Mouse (Mus musculus): ENCODE results near the gene Rhou. TPM values are rescaled to one million over a fixed set of nuclear protein-coding genes. Genes with fewer than 3 reads are reported as not detected.
"Not testable (repeated sequence)": the region's sequence is repeated elsewhere in the genome, so short reads cannot be mapped to it uniquely, and the experiment has no call there.

Rhou gene
- total RNA-seq (2014; rRNA removed) = 41.1 and 52.5 TPM in 2 replicates
- polyA plus RNA-seq (2015; fragmentation: Nextera tagmentation; extraction: Ambion mirVana) = 7.6 and 10.5 TPM in 2 replicates

- under 1% methylated on average over 33 of the region's 58 CpGs for WGBS
These were observed at the start of gene Rhou for GRCm38 (mm10) chr8:123653308-123653993. Gene Rhou, plus strand, starts transcription at chr8:123653929.

GRCm38 (mm10) chr8:123612652-123613051 is 41.1 kb upstream of the Rhou start:
- H3K4me1 ChIP-seq (ENCODE audit: insufficient read depth); H3K9ac ChIP-seq; ATAC-seq; H3K27ac ChIP-seq (ENCODE audit: low read depth, low read length); H3K27me3 ChIP-seq (ENCODE audit: insufficient read depth, low read length); H3K36me3 ChIP-seq (ENCODE audit: insufficient read depth); H3K9me3 ChIP-seq (ENCODE audit: low read length); H3K4me2 ChIP-seq (ENCODE audit: low read depth); H3K4me3 ChIP-seq (ENCODE audit: low read depth, low read length); DNase-seq: not testable (repeated sequence)
- no CpG with 5 or more reads among the region's 5 CpGs for WGBS

More at GRCm38 (mm10) chr8:123653308-123653993, at the start of gene Rhou:
- DNase-seq (peak; percentile 93), ATAC-seq (peak; percentile 92)
- peak; percentile 80 for TF ChIP-seq CTCF (IDR thresholded peaks at IDR 0.05; ENCODE audit: low read depth)
- Histone ChIP-seq H3K27ac (ENCODE audit: low read depth, low read length) (peak within 1 kb of the TSS; percentile 93), H3K4me1 (ENCODE audit: insufficient read depth) (peaks cover 11% of the 10 kb centered on the region), H3K36me3 (ENCODE audit: insufficient read depth) (peaks cover 14% of the 10 kb centered on the region; the same call in 1 of the 2 replicates), H3K9ac (peak within 1 kb of the TSS; percentile 80), H3K4me2 (ENCODE audit: low read depth) (peak within 1 kb of the TSS; percentile 67), H3K4me3 (ENCODE audit: low read depth, low read length) (peak within 1 kb of the TSS; percentile 82), H3K27me3 (ENCODE audit: insufficient read depth, low read length) (no peaks in the 10 kb centered on the region), H3K9me3 (ENCODE audit: low read length) (no peaks in the 10 kb centered on the region)

- H3K4me2 ChIP-seq (ENCODE audit: low read depth); H3K4me3 ChIP-seq (ENCODE audit: low read depth, low read length); H3K9me3 ChIP-seq (ENCODE audit: low read length); H3K27ac ChIP-seq (ENCODE audit: low read depth, low read length); H3K27me3 ChIP-seq (ENCODE audit: insufficient read depth, low read length); DNase-seq; H3K9ac ChIP-seq; ATAC-seq; H3K4me1 ChIP-seq (ENCODE audit: insufficient read depth); H3K36me3 ChIP-seq (ENCODE audit: insufficient read depth): not testable (repeated sequence)
- no CpG with 5 or more reads among the region's 39 CpGs for WGBS
These were observed 30.2 kb upstream of the Rhou start for GRCm38 (mm10) chr8:123623523-123623922.

- no peak overlapping the region for H3K9ac ChIP-seq
- peaks cover 6% of the 10 kb centered on the region for H3K27me3 ChIP-seq (ENCODE audit: insufficient read depth, low read length)
- ATAC-seq (no peak), DNase-seq (no peak)
- no peaks in the 10 kb centered on the region for H3K36me3 ChIP-seq (ENCODE audit: insufficient read depth)
- H3K4me2 ChIP-seq (ENCODE audit: low read depth) = no peak overlapping the region
- TF ChIP-seq CTCF (IDR thresholded peaks at IDR 0.05; ENCODE audit: low read depth) = no peak
- no peaks in the 10 kb centered on the region for H3K9me3 ChIP-seq (ENCODE audit: low read length)
- no peak overlapping the region for H3K27ac ChIP-seq (ENCODE audit: low read depth, low read length)
- H3K4me3 ChIP-seq (ENCODE audit: low read depth, low read length) = no peak overlapping the region
- 0 out of 2 replicates have a peak, but pooled peaks cover 5% of the 10 kb centered on the region for H3K4me1 ChIP-seq (ENCODE audit: insufficient read depth)
- WGBS = 74% methylated on average over 4 of the region's 5 CpGs
These were observed 29.5 kb upstream of the Rhou start for GRCm38 (mm10) chr8:123624274-123624673.

- H3K36me3 ChIP-seq (ENCODE audit: insufficient read depth) = no peaks in the 10 kb centered on the region
- no peak overlapping the region for H3K4me2 ChIP-seq (ENCODE audit: low read depth)
- H3K27me3 ChIP-seq (ENCODE audit: insufficient read depth, low read length) = peaks cover 6% of the 10 kb centered on the region
- 0 out of 2 replicates have a peak, but pooled peaks cover 7% of the 10 kb centered on the region for H3K4me1 ChIP-seq (ENCODE audit: insufficient read depth)
- 39% methylated on average over 1 of the region's 1 CpGs for WGBS
- DNase-seq (no peak), ATAC-seq (no peak)
- no peak for TF ChIP-seq CTCF (IDR thresholded peaks at IDR 0.05; ENCODE audit: low read depth)
- no peak overlapping the region for H3K9ac ChIP-seq
- H3K9me3 ChIP-seq (ENCODE audit: low read length) = no peaks in the 10 kb centered on the region
- no peak overlapping the region for H3K27ac ChIP-seq (ENCODE audit: low read depth, low read length)
- H3K4me3 ChIP-seq (ENCODE audit: low read depth, low read length) = no peak overlapping the region
These were observed 29.0 kb upstream of the Rhou start for GRCm38 (mm10) chr8:123624702-123625101.

- no peak overlapping the region for H3K4me2 ChIP-seq (ENCODE audit: low read depth)
- 0 out of 2 replicates have a peak, but pooled peaks cover 7% of the 10 kb centered on the region for H3K4me1 ChIP-seq (ENCODE audit: insufficient read depth)
- no peak overlapping the region for H3K9ac ChIP-seq
- 22% methylated on average over 2 of the region's 2 CpGs for WGBS
- H3K9me3 ChIP-seq (ENCODE audit: low read length) = no peaks in the 10 kb centered on the region
- no peak for DNase-seq
- no peaks in the 10 kb centered on the region for H3K36me3 ChIP-seq (ENCODE audit: insufficient read depth)
- H3K27me3 ChIP-seq (ENCODE audit: insufficient read depth, low read length) = peaks cover 6% of the 10 kb centered on the region
- no peak for TF ChIP-seq CTCF (IDR thresholded peaks at IDR 0.05; ENCODE audit: low read depth)
- no peak for ATAC-seq
- H3K27ac ChIP-seq (ENCODE audit: low read depth, low read length) = no peak overlapping the region
- H3K4me3 ChIP-seq (ENCODE audit: low read depth, low read length) = no peak overlapping the region
These were observed 28.0 kb upstream of the Rhou start for GRCm38 (mm10) chr8:123625717-123626116.

GRCm38 (mm10) chr8:123627410-123628147 is 26.1 kb upstream of the Rhou start:
- peak; percentile 21; the same call in 1 of the 2 replicates for TF ChIP-seq CTCF (IDR thresholded peaks at IDR 0.05; ENCODE audit: low read depth)
- Histone ChIP-seq H3K27ac (ENCODE audit: low read depth, low read length) (no peak overlapping the region), H3K4me3 (ENCODE audit: low read depth, low read length) (no peak overlapping the region), H3K4me2 (ENCODE audit: low read depth) (no peak overlapping the region), H3K27me3 (ENCODE audit: insufficient read depth, low read length) (peaks cover 6% of the 10 kb centered on the region), H3K9me3 (ENCODE audit: low read length) (no peaks in the 10 kb centered on the region), H3K9ac (no peak overlapping the region), H3K36me3 (ENCODE audit: insufficient read depth) (no peaks in the 10 kb centered on the region), H3K4me1 (ENCODE audit: insufficient read depth) (0 out of 2 replicates have a peak, but pooled peaks cover 7% of the 10 kb centered on the region)
- WGBS = 58% methylated on average over 6 of the region's 6 CpGs
- ATAC-seq = no peak
- no peak for DNase-seq

Measured in forebrain, postnatal 0 days (tissue).